Comparison of ENCODE assay signal across 24 mouse cellular contexts in the genomic region with DNA sequence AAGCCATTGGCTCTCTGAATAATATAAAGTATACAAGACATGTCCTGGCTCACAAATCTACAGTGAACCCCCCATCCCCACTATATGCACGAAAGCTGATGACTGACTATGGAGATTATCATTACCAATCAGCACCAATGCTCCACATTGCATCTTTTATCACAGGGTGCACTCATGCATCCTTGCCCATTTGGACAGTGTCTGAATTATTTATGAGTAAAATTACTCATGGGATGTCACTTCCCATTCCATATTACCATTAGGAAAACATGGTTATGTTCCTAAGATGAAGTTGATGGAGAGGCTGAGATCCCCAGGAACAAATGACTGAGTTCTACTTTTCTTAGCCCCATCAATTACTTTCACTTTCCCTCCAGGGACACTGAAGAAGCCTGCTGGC.
"Had no signal": no experiment of that assay in that cellular context is flagged by ENCODE, and none has a peak within 500 bp of the region (broad histone marks: within the 10 kb centered on the region; RNA-seq: fewer than 3 reads in every experiment).

No protein-coding gene starts in this region.

- ATAC-seq: hindbrain, embryonic 16.5 days; inflammation-experienced regulatory T-cells, adult 6 months; intestine, embryonic 15.5 days; intestine, postnatal 0 days had no signal

- H3K9me3 ChIP-seq: heart, embryonic 10.5 days; heart, embryonic 12.5 days; hindbrain, embryonic 10.5 days; intestine, embryonic 15.5 days; limb, embryonic 10.5 days; limb, embryonic 12.5 days had no signal

- H3K4me3 ChIP-seq: gastrocnemius, adult 2 months; heart, embryonic 10.5 days; heart, embryonic 12.5 days; hindbrain, embryonic 10.5 days; intestine, embryonic 15.5 days; layer of hippocampus, adult 2 months; left cerebral cortex, adult 2 months; limb, embryonic 10.5 days; limb, embryonic 12.5 days had no signal

- H3K27ac ChIP-seq: gastrocnemius, adult 2 months; heart, embryonic 10.5 days; hindbrain, embryonic 10.5 days; intestine, embryonic 15.5 days; layer of hippocampus, adult 2 months; left cerebral cortex, adult 2 months; limb, embryonic 10.5 days; limb, embryonic 12.5 days had no signal

- H3K4me2 ChIP-seq: heart, embryonic 12.5 days; intestine, embryonic 15.5 days; limb, embryonic 12.5 days; liver, embryonic 11.5 days had no signal

- H3K36me3 ChIP-seq: heart, embryonic 10.5 days; heart, embryonic 12.5 days; hindbrain, embryonic 10.5 days; intestine, embryonic 15.5 days; limb, embryonic 10.5 days; limb, embryonic 12.5 days had no signal

- H3K9ac ChIP-seq: heart, embryonic 12.5 days; intestine, embryonic 15.5 days; limb, embryonic 12.5 days had no signal

- H3K27me3 ChIP-seq: heart, embryonic 12.5 days; intestine, embryonic 15.5 days; limb, embryonic 12.5 days had no signal

- H3K4me1 ChIP-seq: heart, embryonic 10.5 days; heart, embryonic 12.5 days; hindbrain, embryonic 10.5 days; intestine, embryonic 15.5 days; limb, embryonic 10.5 days; limb, embryonic 12.5 days had no signal

- DNase-seq: gastrocnemius, adult 2 months; gastrocnemius, postnatal 10 days; gastrocnemius, postnatal 25 days; heart, adult 18-20 months; heart, postnatal 10 days; heart, postnatal 4 days; kidney, adult 18-20 months; kidney, adult 8-10 months; kidney, postnatal 10 days; kidney, postnatal 25 days; kidney, postnatal 4 days; liver had no signal
